Mouse (Mus musculus) layer of hippocampus, postnatal 10 days (tissue): ENCODE data around the gene Sobp. TPM values are rescaled to one million over a fixed set of nuclear protein-coding genes. Genes with fewer than 3 reads are reported as not detected.

Experiments
- DNase-seq, 2 experiments: peaks; one replicate each; pipeline ENCODE4 v3.0.0; 2021; ENCODE audit warnings: low spot score in 2 of 2
- long read RNA-seq: library from polyadenylated mRNA; stranded (forward); transcript quantifications from one replicate; pipeline ENCODE4 v2.0.0, GENCODE M21; 2023
- total RNA-seq, 2 experiments: library from RNA; stranded (reverse); gene quantifications; 2 replicates each; pipeline ENCODE4 v1.2.3; 2021

The Sobp gene
- total RNA-seq = 100 to 1,000 TPM; 104 TPM
- long read RNA-seq, full-length matches to known transcripts = 2 of 37 reads
- long read RNA-seq, partial matches to known transcripts = 20 of 37 reads
- long read RNA-seq, other reads (novel, unspliced or antisense) = 15 of 37 reads

DNA sequence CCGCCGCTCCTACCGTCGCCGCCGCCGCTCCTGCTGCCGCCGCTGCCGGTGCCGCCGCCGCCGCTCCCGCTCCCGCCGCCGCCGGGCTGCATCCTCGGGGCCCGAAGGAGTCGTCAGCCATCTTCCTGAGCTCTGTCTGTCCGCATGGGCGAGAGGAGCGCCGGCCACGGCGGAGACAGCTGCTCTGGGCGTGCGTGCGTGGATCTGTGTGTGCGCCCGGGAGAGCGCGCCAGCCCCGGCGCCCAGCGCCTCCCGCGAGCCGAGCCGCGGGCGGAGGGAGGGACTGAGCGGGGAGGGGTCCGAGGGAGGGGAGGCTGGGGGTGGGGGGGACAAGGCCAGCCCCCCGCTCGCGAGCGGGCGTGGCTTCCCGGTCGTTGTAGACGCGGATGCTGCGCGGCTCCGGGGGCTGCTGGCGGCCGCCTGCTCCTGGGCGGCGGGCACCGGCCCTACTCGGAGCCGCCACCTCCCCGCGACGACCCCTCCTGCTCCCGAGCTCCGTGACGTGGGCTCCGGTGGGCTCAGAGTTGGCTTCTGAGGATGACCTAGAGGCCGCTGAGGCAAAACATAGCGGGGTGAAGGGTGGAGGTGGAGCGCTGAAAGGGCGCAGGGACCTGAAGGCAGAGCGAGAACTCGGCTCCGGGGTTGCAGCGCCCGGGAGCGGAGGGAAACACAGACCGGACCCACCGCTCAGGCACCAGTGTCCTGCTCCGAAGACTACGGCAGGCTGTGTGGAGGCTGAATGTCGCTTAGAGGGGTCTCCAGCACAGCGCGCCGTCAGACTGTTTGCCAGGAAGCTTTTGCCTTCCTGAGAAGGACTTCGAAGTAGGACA, at the start of gene Sobp, which contains the start of gene 9030612E09Rik:
TSS of gene Sobp (minus strand) at position 205 of the 830 bp plus-strand sequence.
TSS of gene 9030612E09Rik (plus strand) at position 379 of the 830 bp plus-strand sequence.
- peak; percentile 77 to 86 for DNase-seq

DNA sequence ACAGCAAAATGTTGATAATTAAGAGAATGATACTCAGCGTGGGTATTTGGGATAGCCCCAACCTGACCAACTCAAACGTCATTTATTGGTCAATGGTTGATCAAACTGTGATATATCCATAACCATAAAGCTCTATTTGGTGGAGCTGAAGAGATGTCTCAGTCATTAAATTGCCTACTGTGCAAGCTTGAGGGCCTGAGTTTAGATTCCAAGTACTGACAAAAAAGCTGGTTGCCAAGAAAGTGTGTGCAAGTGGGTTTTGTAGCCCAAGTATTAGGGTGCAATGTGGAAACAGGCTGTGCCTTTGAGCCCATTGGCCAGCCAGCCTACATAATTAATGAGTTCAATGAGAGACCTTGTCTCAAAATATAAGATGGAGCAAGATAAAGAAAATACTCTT, 49.1 kb upstream of the Sobp start:
- DNase-seq = no peak

DNA sequence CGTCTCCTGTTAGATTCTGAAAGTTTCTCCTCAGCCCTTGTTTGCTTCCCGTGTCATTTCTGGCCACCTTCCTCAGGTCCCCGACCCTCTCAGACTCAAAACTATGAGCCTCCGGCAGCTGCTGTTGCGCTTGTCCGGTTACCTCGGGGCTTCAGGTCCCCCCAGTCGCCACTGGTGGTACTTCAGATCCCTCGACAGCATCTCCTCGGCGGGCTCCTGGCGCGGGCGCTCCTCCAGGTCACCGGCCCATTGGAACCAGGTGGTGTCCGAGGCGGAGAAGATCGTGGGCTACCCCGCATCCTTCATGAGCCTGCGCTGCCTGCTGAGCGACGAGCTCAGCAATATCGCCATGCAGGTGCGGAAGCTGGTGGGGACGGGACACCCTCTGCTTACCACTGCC, 47.3 kb upstream of the Sobp start:
- peak in 1 of 2 experiments; percentile 37 for DNase-seq

DNA sequence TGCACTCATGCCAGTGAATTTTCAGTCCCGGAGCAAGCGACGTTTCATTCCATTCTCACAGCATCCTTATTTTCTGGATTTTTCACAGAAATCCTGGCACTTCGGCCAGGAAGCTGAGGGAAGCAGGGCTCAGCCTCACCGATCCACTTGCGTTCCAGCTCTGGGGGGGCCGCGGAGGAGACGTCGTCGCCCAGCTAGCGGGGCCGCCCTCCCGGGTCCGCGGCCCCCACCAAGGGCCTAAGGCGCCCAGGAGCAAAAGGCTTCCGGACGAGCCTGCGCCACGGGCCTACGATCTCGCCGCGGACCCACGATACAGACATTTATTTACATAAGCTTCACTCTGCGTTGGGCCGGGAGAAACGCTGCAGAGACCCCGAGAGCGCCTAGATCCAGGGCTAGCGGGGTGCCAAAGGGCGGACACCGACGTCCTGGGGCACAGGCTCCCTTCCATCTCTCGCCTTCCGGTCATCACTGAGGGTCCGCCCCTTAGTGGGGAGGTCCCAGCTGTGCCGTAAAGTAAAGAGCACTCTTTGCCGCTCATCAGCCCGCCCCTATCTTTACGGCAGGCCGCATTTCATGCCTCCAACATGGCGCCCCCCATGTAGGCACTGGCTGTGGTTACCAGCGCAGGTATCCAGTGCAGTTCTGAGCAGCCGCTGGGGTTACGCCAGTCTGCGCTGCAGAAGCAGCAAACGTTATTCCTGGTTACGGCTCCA, 46.7 kb upstream of the Sobp start, which contains the start of gene Pdss2:
TSS of gene Pdss2 (plus strand) at position 577 of the 716 bp plus-strand sequence.
- peak; percentile 88 to 91 for DNase-seq

DNA sequence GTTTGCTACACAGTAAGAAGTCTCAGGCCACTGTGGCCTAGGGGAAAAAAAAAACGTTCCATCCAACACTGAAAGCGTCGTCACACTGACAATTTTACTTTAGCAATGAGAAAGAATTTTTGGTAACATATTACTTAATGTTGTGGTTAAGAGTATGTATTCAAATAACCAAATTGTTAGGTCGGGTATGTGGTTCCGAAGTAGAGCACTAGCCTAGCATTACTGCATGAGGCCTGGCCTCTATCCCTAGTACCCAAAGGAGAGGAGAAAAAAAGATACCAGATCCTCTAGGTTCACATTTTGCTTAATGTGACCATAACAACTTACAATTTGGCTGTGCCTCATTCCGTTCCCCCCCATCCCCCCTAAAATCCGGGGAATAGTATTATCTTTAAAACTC, 46.1 kb upstream of the Sobp start:
- peak in 1 of 2 experiments; percentile 10 for DNase-seq

DNA sequence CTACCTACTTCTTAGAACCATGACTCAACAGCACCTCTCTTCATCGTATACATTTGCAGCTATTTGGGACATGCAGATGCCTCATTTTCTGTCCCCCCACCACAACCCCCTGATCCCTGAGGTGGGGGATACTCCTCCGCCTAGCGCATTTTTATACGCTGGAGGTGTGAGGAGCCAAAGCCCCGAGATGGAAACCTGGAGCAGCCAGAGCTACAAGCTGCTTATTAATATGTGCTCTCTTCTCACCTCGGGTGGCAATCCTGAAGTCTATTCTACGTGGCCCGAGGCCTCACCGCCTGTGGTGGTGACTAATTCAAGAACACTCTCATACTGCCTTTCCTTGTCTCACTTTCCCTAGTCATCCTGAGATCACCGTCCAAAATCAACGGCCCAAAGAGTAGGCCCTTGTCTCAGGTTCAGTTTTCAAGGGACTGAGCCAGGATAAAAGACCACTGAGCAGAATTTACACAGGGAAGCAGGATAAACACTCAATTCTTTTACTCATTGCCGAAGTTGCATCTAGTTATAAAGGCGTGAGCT, 43.1 kb upstream of the Sobp start:
- DNase-seq = no peak

DNA sequence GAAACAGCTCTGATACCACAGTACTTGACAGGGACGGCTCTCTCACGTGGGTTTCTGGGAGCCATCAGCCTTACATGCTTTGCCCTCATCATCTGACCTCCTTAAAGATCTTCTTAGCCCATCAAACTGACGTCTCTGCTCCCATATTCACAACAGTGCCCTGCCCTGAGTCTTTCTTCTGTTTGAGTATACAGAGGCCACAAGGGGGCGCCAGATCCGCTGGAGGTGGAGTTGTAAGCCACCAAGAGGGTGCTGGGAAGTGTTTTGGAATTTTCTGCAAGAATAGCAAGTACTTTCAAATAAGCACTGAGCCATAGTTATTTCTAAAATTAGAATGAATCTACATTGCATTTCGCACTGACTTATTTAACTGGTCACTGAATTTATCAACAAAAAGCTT, 37.5 kb upstream of the Sobp start:
- DNase-seq = no peak

DNA sequence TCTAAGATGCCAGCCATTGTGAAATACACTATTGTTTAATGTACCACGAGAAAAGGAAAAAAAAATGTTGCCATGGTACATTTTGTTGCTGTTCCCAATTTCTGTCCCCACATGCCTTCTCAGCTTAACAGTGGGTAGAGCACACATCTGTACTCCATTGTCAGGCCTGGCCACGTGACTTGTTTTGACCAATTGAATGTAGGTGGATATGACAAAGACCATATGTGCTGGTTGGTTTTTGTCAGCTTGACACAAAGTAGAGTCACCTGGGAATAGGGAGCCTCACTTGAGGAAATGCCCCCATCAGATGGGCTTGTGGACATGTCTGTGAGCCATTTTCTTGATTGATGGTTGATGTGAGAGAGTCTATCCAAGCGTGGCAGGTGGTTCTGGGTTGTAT, 29.5 kb upstream of the Sobp start:
- DNase-seq = no peak

DNA sequence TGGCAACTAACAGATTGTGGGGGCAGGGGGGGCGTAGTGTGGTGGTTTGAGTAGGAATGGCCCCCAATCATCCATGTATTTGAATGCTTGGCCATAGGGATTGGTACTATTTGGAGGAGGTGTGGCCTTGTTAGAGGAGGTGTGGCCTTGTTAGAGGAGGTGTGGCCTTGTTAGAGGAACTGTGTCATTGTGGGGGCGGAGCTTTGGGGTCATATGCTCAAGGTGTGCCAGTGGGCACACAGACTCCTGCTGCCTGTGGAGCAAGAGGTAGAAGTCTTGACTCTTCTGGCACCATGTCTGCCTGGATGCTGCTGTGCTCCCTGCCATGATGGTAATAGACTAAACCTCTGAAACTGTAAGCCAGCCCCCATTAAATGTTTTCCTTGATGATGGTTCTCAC, 25.9 kb upstream of the Sobp start:
- no peak for DNase-seq

DNA sequence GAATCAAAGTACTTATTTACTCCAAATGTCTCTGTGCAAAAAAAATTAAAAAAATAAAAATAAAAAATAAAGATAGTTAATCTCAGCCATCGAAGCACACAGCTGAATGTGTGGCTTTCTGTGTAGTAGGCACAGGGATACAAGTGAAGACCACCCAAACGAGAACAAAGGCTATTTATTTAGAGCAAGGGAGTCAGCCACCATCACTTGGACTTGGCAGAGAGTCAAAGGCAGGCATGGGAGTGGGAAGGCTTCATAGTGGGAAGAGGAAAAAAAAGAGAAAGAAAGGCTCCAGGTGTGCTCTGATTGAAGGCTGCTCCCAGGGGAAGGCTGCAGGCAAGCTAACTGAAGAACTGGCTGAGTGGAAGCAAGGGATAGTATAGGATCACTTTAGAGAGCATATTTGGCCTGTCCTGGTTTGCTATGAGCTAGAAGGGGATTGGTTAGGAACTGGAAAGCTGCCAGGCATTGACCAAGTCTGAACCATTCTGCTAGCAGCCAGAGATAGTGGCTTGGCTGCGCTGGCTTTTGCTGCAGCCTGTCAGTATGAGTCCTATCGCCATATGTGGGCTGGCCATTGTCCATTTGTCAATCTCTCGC, 6.1 kb upstream of the Sobp start:
- no peak for DNase-seq

DNA sequence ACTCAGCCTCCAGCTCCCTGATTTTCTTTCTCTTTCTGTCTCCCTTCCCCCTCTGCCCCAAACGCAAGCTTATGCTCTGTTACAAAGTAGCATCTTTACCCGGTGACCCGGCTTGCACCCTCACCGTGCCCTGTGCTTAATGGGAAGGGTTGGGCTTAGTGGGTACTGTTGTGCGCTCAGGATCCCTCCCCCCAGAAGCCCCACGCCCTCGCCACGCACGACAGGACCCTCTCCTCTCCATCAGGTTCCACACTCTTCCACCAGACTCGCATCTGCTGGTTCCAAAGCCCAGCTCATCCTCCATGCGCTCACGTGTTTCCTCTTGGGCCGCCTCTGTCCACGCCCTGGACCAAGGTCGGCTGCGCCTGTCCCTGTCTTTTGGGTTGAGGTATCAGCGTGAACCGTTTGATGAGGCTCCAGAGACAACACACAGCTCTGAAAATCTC, 849 bp upstream of the Sobp start:
- peak in 1 of 2 experiments; percentile 36 for DNase-seq

DNA sequence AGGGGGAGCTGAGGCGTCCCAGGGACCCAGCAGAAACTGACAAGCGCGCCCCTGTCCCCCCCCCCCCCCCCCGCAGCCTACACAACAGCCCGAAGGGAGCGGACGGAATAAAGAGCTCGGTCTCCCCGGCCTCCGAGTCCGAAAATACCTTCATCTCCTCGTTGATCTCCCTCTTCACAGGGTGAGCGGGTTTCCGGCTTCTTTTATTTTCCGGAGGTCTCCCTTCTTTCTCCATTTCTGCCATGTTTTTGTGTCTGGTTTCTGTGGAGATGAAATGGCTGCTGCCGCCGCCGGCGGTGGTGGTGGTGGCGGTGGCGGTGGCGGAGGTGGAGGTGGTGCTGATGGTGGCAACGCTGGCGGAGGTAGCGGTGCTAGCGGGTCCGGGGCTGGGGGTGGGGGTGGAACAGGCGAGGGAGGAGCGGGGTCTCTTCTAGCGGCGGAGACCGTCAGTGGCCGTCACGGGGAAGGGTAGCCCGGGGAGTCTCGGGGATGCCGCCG, 453 bp downstream of the Sobp start:
- DNase-seq = no peak

DNA sequence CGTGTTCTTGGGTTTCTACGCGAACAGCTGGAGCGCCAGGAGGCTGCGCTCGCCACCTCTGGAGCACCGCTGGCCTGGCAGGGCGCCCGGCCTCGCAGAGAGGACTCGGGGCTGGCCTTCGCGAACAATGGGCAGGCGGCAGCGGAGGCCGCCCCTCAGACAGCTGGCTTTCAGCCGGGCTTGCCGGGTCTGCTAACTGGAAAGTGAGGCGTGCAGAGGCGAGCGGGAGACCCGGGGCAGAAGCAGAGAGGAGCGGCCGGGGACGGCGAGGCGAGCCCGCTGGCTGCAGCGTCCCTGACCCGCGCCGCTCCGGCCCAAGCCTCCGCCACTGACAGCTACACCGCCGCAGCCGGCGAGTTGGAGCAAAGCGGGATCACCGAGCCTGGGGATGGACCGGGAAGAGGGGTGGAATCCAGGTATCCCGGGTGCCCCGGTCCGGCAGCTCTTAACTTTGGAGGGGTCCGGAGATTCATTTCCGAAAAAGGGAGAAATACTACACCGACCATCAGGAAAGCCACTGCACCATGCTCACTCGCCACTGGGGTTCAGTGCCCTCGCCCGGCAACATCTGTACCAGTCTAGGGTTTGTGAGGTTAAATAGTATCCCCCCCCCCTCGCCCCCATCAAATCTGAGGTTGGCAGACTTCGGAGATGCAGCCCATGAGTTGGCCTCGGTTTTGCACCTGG, 1.0 kb downstream of the Sobp start:
- peak; percentile 46 to 71 for DNase-seq

DNA sequence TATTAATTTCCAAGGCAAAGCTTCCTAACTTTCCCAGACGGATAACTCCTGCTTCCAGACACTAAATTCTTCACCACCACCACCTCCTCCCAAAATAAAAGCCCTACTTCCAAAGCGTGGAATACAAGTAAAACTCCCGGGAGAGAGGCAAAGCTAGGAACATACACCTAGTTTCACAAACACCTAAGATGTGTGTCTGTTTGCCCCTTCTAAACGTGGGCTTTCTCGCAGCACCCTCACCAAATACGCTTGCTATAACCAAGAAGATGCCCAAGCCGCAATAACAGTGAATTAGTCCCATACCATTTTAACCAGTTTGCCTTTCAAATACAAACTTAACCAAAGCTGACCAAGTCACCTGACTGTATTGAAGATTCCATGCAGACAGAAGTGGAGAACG, 1.8 kb downstream of the Sobp start:
- DNase-seq = no peak

DNA sequence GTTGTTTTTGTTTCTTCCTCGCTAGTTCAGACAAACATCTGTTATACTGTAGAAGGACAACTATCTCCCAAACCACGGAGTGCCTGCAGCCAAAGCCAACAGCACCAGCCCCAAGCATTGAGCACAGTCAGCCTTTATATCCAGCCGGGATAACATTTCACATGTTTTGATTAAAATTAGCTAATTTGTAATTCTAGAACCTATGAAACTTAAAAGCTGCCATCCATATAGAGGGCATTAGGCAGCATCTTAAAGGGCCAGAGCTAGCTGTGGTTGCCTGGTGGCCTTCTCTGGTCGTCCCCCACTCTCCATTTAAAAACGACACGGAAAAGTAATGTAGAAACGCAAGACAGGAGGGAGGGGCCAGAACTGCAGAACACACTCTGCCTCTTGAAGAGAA, 2.3 kb downstream of the Sobp start:
- DNase-seq = no peak

DNA sequence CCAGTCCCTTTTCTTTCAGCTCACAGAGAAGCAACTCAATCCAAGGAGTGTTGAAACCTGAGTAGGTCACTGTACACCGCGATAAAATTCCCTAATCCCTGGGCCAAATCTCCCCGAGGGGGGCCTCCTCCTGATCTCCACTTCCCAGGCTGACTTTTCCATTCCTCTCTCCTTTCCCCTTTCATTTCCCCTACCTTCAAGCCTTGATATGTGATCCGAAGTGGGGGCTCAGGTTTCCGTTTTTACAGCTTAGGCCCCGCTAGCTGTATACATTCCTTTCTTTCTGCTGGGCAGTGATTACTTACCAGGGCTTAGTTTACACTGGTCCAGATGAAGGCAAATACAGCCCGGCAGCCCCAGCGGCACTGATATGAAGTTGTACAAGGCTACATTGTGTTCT, 3.2 kb downstream of the Sobp start:
- no peak for DNase-seq

DNA sequence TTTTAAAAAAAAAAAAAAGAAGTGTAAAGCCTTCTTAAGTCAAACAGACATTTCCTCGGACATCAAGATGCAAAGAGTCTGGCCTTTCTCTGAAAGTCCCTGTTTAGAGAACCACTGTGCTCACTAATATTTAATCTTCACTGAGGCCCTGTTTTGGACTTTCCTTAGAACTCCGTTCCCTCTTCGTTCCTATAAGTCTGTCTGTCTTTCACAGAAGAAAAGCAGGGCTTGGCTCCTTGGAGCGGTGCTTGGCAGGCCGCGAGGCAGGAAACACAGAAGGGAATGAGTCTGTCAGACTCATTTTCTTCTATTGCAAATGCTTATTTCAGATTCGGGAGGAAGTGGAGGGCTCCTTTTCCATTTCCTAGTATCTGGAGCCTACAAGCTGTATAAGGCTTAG, 5.5 kb downstream of the Sobp start:
- DNase-seq = no peak

DNA sequence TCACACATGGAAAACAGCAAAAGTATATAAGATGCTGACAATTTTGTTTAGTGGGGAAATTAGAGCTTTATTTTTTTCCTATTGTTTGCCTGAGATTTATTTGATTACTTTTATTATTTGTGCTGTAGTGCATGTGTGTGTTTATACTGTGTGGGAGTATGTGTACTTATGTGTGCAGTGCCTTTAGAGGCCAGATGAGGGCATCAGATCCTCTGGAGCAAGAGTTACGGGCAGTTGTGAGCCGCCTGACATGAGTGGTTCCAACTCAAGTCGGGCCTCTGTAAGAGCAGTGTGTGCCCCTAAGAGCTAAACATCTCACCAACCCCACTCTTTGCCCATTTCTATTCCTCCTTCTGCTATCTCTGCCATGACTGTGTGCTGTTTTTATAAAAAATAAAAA, 7.5 kb downstream of the Sobp start:
- DNase-seq = no peak

DNA sequence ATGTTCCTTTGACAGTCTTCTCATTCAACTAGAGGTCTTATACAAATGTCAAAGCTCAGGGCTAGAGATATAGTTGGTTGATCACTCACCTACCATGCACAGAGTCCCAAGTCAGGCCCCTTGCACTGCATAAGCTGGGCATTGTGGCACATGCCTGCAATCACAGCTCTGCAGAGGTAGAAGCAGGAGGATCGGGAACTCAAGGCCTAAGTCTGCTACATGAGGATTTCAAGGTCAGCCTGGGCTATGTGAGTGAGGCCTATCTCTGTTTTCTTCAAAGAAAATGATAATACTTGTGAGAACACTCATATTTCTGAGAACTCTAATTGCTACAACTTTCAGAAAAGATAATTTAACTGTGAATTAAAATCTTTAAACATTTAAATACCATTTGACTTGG, 8.2 kb downstream of the Sobp start:
- no peak for DNase-seq

DNA sequence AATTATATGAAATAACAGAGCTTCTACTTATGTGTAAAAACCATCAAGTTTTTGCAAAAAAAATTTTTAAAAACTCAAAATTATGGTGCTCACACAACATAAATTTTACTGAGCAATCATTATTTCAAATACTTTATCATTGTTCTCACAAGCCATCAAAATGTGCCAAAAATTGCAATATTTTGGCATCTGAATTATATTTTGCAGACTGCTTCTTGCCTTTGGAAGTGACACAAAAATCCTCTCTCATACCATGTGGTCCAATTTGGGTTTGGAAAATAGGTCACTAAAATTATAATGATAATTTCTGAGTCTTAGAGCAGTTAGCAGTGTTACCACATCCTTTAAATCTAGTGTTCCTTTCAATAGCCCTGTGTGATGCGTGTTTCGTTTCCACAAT, 9.9 kb downstream of the Sobp start:
- DNase-seq = no peak

DNA sequence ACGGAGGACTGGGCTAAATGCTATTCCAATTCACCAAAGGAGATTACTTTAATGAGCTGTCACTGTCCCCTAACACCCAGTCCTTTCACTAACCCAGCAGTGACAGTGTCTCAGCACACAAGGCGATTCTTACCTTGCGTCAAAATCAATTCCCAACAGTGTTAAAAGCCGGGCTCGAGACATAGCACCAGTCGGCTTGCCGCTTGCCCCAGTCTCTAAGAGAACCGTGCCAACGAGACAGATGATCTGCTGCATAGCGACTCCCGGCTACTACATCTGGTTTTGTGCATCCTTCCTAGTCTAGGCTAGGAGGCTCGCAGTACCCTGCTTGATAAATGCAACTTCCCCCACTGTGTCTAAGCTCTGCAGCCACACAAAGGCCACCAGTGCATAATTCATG, 12.0 kb downstream of the Sobp start:
- no peak for DNase-seq
